Mouse (Mus musculus): ENCODE measurements at regions not wholly inside any gene's neighbourhood (a gene's known extent, or its start where the extent isn't known, plus 50 kb on each side); places are given as distances from the start of the nearest gene placed in this dataset.

GRCm38 (mm10) chr12:56402844-56403243 is 57.1 kb upstream of the Mbip start:
- no peak for DNase-seq (ENCODE audit: low spot score in 2 of 2)

- no peak for DNase-seq (ENCODE audit: low spot score in 2 of 2)
Measured at GRCm38 (mm10) chr12:56402137-56402536, 56.4 kb upstream of the Mbip start.
